Mouse (Mus musculus) kidney, adult 2 months (tissue): Measurements from ENCODE around the gene Ramac.

Source experiments
- CTCF ChIP-seq: fragments of 200-500 bp; conservative IDR thresholded peaks from 2 replicates; pipeline ENCODE4 v1.5.1; 2011; ENCODE audit warnings: low read depth, mild to moderate bottlenecking, control low read depth, low read length, moderate library complexity, mixed read lengths; ENCODE audit not compliant: insufficient read depth, insufficient read length
- POLR2A ChIP-seq: fragments of 200-500 bp; IDR thresholded peaks from one replicate; pipeline ENCODE4 v1.6.1; 2011; ENCODE audit warnings: low read depth, low read length, control low read depth

GRCm38 (mm10) chr7:81744145-81744544 is 18.6 kb upstream of the Ramac start:
- peak; percentile 66 for TF ChIP-seq CTCF
- TF ChIP-seq POLR2A, result no peak
